Mouse (Mus musculus) embryonic facial prominence, embryonic 12.5 days (tissue): Measurements from ENCODE around the gene Rhox4f. TPM values are rescaled to one million over a fixed set of nuclear protein-coding genes. Genes with fewer than 3 reads are reported as not detected.
"Not testable (repeated sequence)": the region's sequence is repeated elsewhere in the genome, so short reads cannot be mapped to it uniquely, and the experiment has no call there.

Experiments
- ATAC-seq: fragments of 200-750 bp; cut with Nextera tagmentation; 2 replicates; pipeline ENCODE4 v1.8.0; 2017; ENCODE audit not compliant: insufficient number of reproducible peaks, insufficient read depth, low FRiP score, low TSS enrichment
- H3K27ac ChIP-seq: fragments of 300-500 bp; sonication (generic); 2 replicates; pipeline ENCODE4 v1.5.1; 2016; ENCODE audit warnings: mild to moderate bottlenecking
- H3K27me3 ChIP-seq: fragments of 300-500 bp; sonication (generic); 2 replicates; pipeline ENCODE4 v1.6.1; 2016; ENCODE audit warnings: mild to moderate bottlenecking, moderate library complexity
- H3K36me3 ChIP-seq: fragments of 300-500 bp; sonication (generic); 2 replicates; pipeline ENCODE4 v1.6.1; 2016; ENCODE audit warnings: mild to moderate bottlenecking
- H3K4me1 ChIP-seq: fragments of 300-500 bp; sonication (generic); 2 replicates; pipeline ENCODE4 v1.6.1; 2016
- H3K4me2 ChIP-seq: fragments of 300-500 bp; sonication (generic); replicated peaks from 2 replicates; pipeline ENCODE4 v1.6.1; 2016; ENCODE audit warnings: mild to moderate bottlenecking, moderate library complexity
- H3K4me3 ChIP-seq: fragments of 300-500 bp; sonication (generic); 2 replicates; pipeline ENCODE4 v1.5.1; 2016; ENCODE audit warnings: mild to moderate bottlenecking
- H3K9ac ChIP-seq: fragments of 300-500 bp; sonication (generic); 2 replicates; pipeline ENCODE4 v1.6.1; 2016; ENCODE audit warnings: mild to moderate bottlenecking, moderate library complexity
- H3K9me3 ChIP-seq: fragments of 300-500 bp; sonication (generic); 2 replicates; pipeline ENCODE4 v1.6.1; 2016; ENCODE audit warnings: mild to moderate bottlenecking, moderate library complexity
- WGBS: fragments of 180-500 bp; shearing (Covaris S2); methylation state at CpG from one replicate; pipeline ENCODE4 v1.1.7; 2016; 5-methylcytosine and 5-hydroxymethylcytosine counted together
- polyA plus RNA-seq: library from polyadenylated mRNA; unstranded; fragments of >200 nt; fragmentation: Nextera tagmentation; extraction: Ambion mirVana; gene quantifications from 2 replicates; pipeline ENCODE4 v1.2.1, GENCODE M21; 2016

Rhox4f gene
- not detected in 2 replicates for polyA plus RNA-seq

GRCm38 (mm10) chrX:37607604-37608003 lies at the start of gene Rhox4f:
Gene Rhox4f, minus strand, starts transcription at chrX:37607704.
- not testable (repeated sequence) for H3K4me1 ChIP-seq, H3K27ac ChIP-seq, H3K9ac ChIP-seq, H3K9me3 ChIP-seq, H3K4me3 ChIP-seq, ATAC-seq, H3K27me3 ChIP-seq, H3K4me2 ChIP-seq, H3K36me3 ChIP-seq
- 94% methylated on average over 16 of the region's 19 CpGs for WGBS

GRCm38 (mm10) chrX:37651227-37651626 lies 43.7 kb upstream of the Rhox4f start, which contains the start of gene Rhox4g:
Gene Rhox4g, minus strand, starts transcription at chrX:37651327.
- not testable (repeated sequence) for H3K9ac ChIP-seq, H3K27ac ChIP-seq, ATAC-seq, H3K27me3 ChIP-seq, H3K4me1 ChIP-seq, H3K9me3 ChIP-seq, H3K4me3 ChIP-seq, H3K36me3 ChIP-seq, H3K4me2 ChIP-seq
- 88% methylated on average over 16 of the region's 20 CpGs for WGBS

GRCm38 (mm10) chrX:37643370-37643769 lies 35.9 kb upstream of the Rhox4f start, which contains the start of gene Rhox2g:
Gene Rhox2g, minus strand, starts transcription at chrX:37643470.
- not testable (repeated sequence) for H3K27ac ChIP-seq, H3K4me1 ChIP-seq, H3K36me3 ChIP-seq, H3K4me2 ChIP-seq, H3K4me3 ChIP-seq, H3K27me3 ChIP-seq, H3K9ac ChIP-seq, ATAC-seq, H3K9me3 ChIP-seq
- WGBS, result 93% methylated on average over 6 of the region's 6 CpGs

GRCm38 (mm10) chrX:37628512-37628911 lies 21.0 kb upstream of the Rhox4f start, which contains the start of gene Rhox3g:
Gene Rhox3g, minus strand, starts transcription at chrX:37628612.
- not testable (repeated sequence) for ATAC-seq, H3K4me1 ChIP-seq, H3K27me3 ChIP-seq, H3K27ac ChIP-seq, H3K9me3 ChIP-seq, H3K9ac ChIP-seq, H3K36me3 ChIP-seq, H3K4me3 ChIP-seq, H3K4me2 ChIP-seq
- 93% methylated on average over 2 of the region's 2 CpGs for WGBS

GRCm38 (mm10) chrX:37580692-37581091 lies 26.8 kb downstream of the Rhox4f start, which contains the start of gene Rhox3f:
Gene Rhox3f, plus strand, starts transcription at chrX:37580992.
- not testable (repeated sequence) for H3K4me3 ChIP-seq, H3K4me2 ChIP-seq, H3K27ac ChIP-seq, H3K4me1 ChIP-seq, H3K9me3 ChIP-seq, ATAC-seq, H3K36me3 ChIP-seq, H3K27me3 ChIP-seq, H3K9ac ChIP-seq

- 32% methylated on average over 2 of the region's 2 CpGs for WGBS
- H3K9me3 ChIP-seq, H3K27me3 ChIP-seq, H3K4me2 ChIP-seq, H3K27ac ChIP-seq, H3K36me3 ChIP-seq, ATAC-seq, H3K9ac ChIP-seq, H3K4me1 ChIP-seq, H3K4me3 ChIP-seq: not testable (repeated sequence)
These were observed 34.9 kb downstream of the Rhox4f start for GRCm38 (mm10) chrX:37572638-37573037.

- WGBS, result 96% methylated on average over 8 of the region's 8 CpGs
These were observed 36.4 kb downstream of the Rhox4f start, which contains the start of gene Rhox2f for GRCm38 (mm10) chrX:37571105-37571504. Gene Rhox2f, plus strand, starts transcription at chrX:37571405.

GRCm38 (mm10) chrX:37557112-37557511 lies 50.4 kb downstream of the Rhox4f start, which contains the start of gene Rhox4e:
Gene Rhox4e, plus strand, starts transcription at chrX:37557412.
- H3K36me3 ChIP-seq, H3K27ac ChIP-seq, H3K9ac ChIP-seq, H3K4me2 ChIP-seq, H3K27me3 ChIP-seq, H3K4me1 ChIP-seq, ATAC-seq, H3K4me3 ChIP-seq, H3K9me3 ChIP-seq: not testable (repeated sequence)
- WGBS, result 95% methylated on average over 10 of the region's 18 CpGs

More at GRCm38 (mm10) chrX:37571105-37571504, 36.4 kb downstream of the Rhox4f start, which contains the start of gene Rhox2f:
- not testable (repeated sequence) for H3K4me3 ChIP-seq, H3K4me1 ChIP-seq, H3K9me3 ChIP-seq, ATAC-seq, H3K4me2 ChIP-seq, H3K36me3 ChIP-seq, H3K27me3 ChIP-seq, H3K27ac ChIP-seq, H3K9ac ChIP-seq

Other genes with a start within 250 kb of the Rhox4f start
- gene Rhox3a2, start 227.7 kb downstream of the Rhox4f start, polyA plus RNA-seq, result not detected in 2 replicates
- 1.5 and 2.3 TPM in 2 replicates for gene Rhox4a2, start 216.9 kb downstream of the Rhox4f start, polyA plus RNA-seq
- not detected in 2 replicates for gene Rhox2b, start 195.6 kb downstream of the Rhox4f start, polyA plus RNA-seq
- gene Rhox4b, start 175.2 kb downstream of the Rhox4f start, polyA plus RNA-seq, result 0.34 and 1.0 TPM in 2 replicates
- 0.88 and 1.0 TPM in 2 replicates for gene Rhox2c, start 154.0 kb downstream of the Rhox4f start, polyA plus RNA-seq
- not detected in 2 replicates for gene Rhox3c, start 149.1 kb downstream of the Rhox4f start, polyA plus RNA-seq
- gene Rhox4c, start 127.4 kb downstream of the Rhox4f start, polyA plus RNA-seq, result not detected in 2 replicates
- gene Rhox2d, start 114.3 kb downstream of the Rhox4f start, polyA plus RNA-seq, result not detected in 2 replicates
- gene Rhox4d, start 93.3 kb downstream of the Rhox4f start, polyA plus RNA-seq, result not detected in 2 replicates
- not detected in 2 replicates for gene Rhox2e, start 77.3 kb downstream of the Rhox4f start, polyA plus RNA-seq
- not detected in 2 replicates for gene Rhox3e, start 65.7 kb downstream of the Rhox4f start, polyA plus RNA-seq
- not detected in 2 replicates for gene Rhox4e, start 50.3 kb downstream of the Rhox4f start, polyA plus RNA-seq
- 0.55 TPM in 1 of 2 replicates, not detected in the other for gene Rhox2f, start 36.3 kb downstream of the Rhox4f start, polyA plus RNA-seq
- not detected in 2 replicates for gene Rhox3f, start 26.7 kb downstream of the Rhox4f start, polyA plus RNA-seq
- not detected in 2 replicates for gene Rhox3g, start 20.9 kb upstream of the Rhox4f start, polyA plus RNA-seq
- not detected in 2 replicates for gene Rhox2g, start 35.8 kb upstream of the Rhox4f start, polyA plus RNA-seq
- not detected in 2 replicates for gene Rhox4g, start 43.6 kb upstream of the Rhox4f start, polyA plus RNA-seq
- gene Rhox3h, start 61.1 kb upstream of the Rhox4f start, polyA plus RNA-seq, result not detected in 2 replicates
- gene Rhox2h, start 65.6 kb upstream of the Rhox4f start, polyA plus RNA-seq, result not detected in 2 replicates
- gene Rhox5, start 197.1 kb upstream of the Rhox4f start, polyA plus RNA-seq, result 1.9 and 2.4 TPM in 2 replicates
- gene Rhox6, start 219.2 kb upstream of the Rhox4f start, polyA plus RNA-seq, result not detected in 2 replicates
- not detected in 2 replicates for gene Rhox7a, start 224.0 kb upstream of the Rhox4f start, polyA plus RNA-seq